Mouse (Mus musculus): ENCODE measurements around the gene Uhrf1bp1.

DNA sequence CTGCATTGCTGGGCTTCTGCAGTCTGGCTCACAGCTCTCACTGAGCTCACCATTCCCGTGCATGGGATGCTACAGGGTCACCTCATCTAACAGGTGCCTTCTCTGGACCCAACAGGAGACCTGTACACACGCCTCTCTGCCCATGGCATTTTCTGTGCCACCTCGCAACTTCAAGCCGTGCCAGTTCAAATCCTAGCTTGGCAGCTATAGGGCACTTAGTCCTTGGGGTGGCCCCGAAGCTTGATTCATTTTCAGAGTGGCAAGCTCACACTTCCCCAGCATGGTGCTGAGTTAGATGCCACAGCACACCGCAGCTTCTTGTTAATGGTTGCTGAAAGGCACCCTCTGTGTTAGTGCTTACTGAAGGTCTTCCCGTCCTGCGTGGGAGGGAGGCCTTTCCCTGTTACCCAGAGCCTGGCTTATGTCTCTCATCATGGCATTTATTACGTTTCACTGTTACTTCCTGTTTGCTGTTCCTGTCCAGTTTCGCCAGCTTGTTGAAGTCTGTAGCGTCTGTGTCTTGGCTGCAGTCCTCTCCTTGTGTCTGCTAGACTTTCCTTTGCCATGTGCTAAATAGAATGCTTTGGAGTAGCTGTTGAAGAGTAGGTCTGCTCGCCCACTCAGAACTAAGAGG is 82.0 kb downstream of the Uhrf1bp1 start:
- no peak for TF ChIP-seq EP300 (IDR thresholded peaks at IDR 0.05; ENCODE audit: low read depth)
- no peak for TF ChIP-seq CTCF (IDR thresholded peaks at IDR 0.05; ENCODE audit: low read depth)
